Mouse (Mus musculus) monocyte, adult 5-6 weeks (primary cell): Measurements from ENCODE around the gene Olfr352. TPM values are rescaled to one million over a fixed set of nuclear protein-coding genes. Genes with fewer than 3 reads are reported as not detected.

ENCODE experiments used
- ATAC-seq: fragments of 153-309, 156-312 bp; replicated peaks from 2 replicates; pipeline ENCODE4 v1.8.0; 2017; ENCODE audit warnings: mild to moderate bottlenecking; ENCODE audit not compliant: low TSS enrichment, insufficient number of reproducible peaks, severe bottlenecking, poor library complexity, low FRiP score
- total RNA-seq: library from RNA; stranded (forward); fragments of 200-1000, 200-491, 200-594 nt; gene quantifications from 3 replicates; pipeline ENCODE4 v1.2.3, GENCODE M21; 2017

Gene Olfr352
- not detected in 3 replicates for total RNA-seq

DNA sequence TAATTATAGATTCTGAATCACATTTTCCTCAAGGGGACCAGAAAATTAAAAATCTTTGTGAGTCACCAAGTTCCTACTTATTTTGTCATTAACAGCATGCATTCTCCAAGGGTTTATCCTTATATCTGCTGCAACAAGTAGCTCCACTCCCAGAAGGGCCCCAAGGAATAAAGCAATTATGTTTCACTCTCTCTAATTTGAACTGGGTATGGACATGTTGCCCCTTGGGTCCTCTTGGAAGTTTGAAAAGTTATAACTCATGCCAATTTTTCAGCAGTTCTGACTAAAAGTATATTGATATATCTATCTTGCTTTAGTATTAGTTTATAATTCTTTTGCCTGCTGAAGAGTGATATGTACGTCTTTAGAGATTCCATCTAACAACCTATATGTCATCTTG, at the start of gene Olfr352:
Gene Olfr352 (plus strand): TSS at position 301 of the 400 bp plus-strand sequence.
- ATAC-seq: no peak

DNA sequence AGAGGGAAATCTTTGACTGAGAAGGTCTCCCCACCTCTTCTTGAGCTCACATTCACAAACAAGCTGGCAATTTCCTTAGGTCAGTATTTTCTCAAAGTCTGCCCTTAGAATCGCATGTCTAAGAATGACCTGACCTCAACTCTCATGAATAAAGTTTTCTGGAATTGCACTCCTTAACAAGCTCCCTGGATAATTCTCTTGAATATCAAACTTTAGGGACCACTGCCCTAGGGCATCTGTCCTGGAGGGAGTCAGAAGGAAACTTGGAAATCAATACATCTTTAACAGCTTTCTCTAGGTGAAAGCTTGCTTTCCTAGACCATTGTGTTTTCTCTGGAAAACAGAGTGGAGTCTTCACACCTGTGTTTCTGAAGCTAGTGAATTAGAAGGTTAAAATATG, 22.2 kb upstream of the Olfr352 start, which contains the start of gene Olfr350:
Gene Olfr350 (plus strand): TSS at position 301 of the 400 bp plus-strand sequence.
- no peak for ATAC-seq

DNA sequence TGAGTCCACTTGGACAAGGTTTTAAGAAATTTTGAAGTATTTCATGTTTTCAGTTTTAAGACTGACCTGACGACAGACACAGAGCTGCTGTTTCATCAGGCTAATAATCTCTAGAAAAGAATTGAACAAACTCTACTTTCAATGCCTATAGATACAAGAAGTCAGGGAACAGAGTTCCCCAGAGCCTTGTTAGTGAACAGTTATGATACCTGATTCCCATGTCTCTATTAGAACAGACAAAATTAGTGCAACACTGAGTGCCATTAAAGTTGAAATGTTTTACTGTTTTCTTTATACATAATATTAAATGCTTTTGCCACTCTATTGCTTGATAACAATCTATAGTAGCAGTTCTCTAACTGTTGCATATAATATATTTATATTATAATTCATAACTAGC, 5.7 kb upstream of the Olfr352 start, which contains the start of gene Olfr351:
Gene Olfr351 (minus strand): TSS at position 101 of the 400 bp plus-strand sequence.
- ATAC-seq: no peak

DNA sequence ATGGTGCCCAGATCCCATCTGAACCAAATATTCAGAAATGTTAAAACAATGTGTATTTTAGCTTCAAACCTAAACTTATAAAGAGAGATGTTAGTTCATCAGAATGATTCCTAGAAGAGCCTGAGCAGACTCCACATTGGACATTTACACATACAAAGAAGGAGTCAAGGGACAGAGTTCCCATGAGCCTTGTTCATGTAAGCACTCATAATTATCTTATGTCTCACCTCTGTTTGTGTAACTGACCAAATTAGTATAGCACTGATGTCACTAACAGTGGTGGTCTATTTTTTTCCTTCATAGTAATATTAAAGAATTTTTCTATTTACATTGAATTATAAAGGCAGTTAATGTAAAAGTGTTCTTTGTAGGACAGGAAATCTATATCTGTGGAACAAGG, 24.6 kb downstream of the Olfr352 start, which contains the start of gene Olfr353:
Gene Olfr353 (minus strand): TSS at position 101 of the 400 bp plus-strand sequence.
- ATAC-seq: no peak

DNA sequence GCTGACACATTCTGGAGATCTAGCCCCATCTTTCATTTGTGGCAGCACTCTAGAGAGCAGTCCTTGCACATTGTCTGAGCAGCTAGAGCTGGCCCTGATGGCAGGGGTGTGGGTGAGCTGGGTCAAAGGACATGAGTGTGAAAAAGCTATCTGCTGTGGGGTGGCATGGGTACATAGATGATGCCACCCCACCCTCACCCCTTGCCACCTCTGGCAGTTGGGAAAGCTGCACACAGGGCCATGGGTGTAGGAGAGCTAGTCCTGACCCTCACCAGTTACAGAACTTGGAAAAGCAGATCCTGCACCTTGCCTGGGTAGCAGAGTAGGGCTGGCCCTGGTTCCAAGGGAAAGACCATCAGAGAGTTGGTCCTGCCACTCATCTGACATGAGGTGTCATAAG, 28.9 kb downstream of the Olfr352 start:
- ATAC-seq: no peak

DNA sequence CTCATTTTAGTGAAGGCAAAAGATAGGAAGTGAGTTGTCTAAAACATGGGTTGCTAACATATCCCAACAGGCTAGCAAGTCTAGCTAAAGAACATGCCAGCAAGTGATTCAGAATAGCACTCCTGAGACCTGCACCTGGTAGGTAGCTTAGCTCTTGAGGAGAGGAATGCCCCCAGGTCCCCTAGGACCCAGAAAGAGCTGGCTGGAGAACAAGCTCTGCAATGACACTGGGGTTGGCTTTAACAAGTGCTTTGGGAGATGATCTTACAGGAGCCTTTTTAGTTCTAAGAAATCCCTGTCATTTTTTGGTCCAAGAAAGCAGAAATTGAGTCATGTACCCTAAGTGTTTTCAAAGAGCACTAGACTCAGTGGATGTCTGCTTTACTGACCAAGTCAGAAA, 37.1 kb downstream of the Olfr352 start, which contains the start of gene Olfr354:
Gene Olfr354 (plus strand): TSS at position 301 of the 400 bp plus-strand sequence.
- ATAC-seq: no peak

Other genes with a start within 250 kb of the Olfr352 start
- gene Olfr345, start 228.4 kb upstream of the Olfr352 start, total RNA-seq: not detected in 3 replicates
- gene Olfr346, start 182.7 kb upstream of the Olfr352 start, total RNA-seq: not detected in 3 replicates
- not detected in 3 replicates for gene Olfr347, start 136.6 kb upstream of the Olfr352 start, total RNA-seq
- not detected in 3 replicates for gene Olfr348, start 84.2 kb upstream of the Olfr352 start, total RNA-seq
- gene Olfr50, start 77.9 kb upstream of the Olfr352 start, total RNA-seq: not detected in 3 replicates
- 1.7 TPM in 1 of 3 replicates, not detected in the others for gene Olfr3, start 51.4 kb upstream of the Olfr352 start, total RNA-seq
- gene Olfr350, start 22.1 kb upstream of the Olfr352 start, total RNA-seq: not detected in 3 replicates
- not detected in 3 replicates for gene Olfr351, start 5.8 kb upstream of the Olfr352 start, total RNA-seq
- not detected in 3 replicates for gene Olfr353, start 24.5 kb downstream of the Olfr352 start, total RNA-seq
- gene Olfr354, start 37.2 kb downstream of the Olfr352 start, total RNA-seq: not detected in 3 replicates
- not detected in 3 replicates for gene Olfr355, start 60.4 kb downstream of the Olfr352 start, total RNA-seq
- not detected in 3 replicates for gene Olfr356, start 68.7 kb downstream of the Olfr352 start, total RNA-seq
- not detected in 3 replicates for gene Olfr357, start 125.4 kb downstream of the Olfr352 start, total RNA-seq
- not detected in 3 replicates for gene Olfr358, start 140.9 kb downstream of the Olfr352 start, total RNA-seq
- gene Olfr360, start 197.3 kb downstream of the Olfr352 start, total RNA-seq: not detected in 3 replicates
- gene Olfr361, start 220.8 kb downstream of the Olfr352 start, total RNA-seq: not detected in 3 replicates
- not detected in 3 replicates for gene Olfr362, start 249.4 kb downstream of the Olfr352 start, total RNA-seq